Mouse (Mus musculus) bone marrow macrophage, adult 2 months (primary cell): ENCODE measurements around the gene Cyth1. TPM values are rescaled to one million over a fixed set of nuclear protein-coding genes. Genes with fewer than 3 reads are reported as not detected.

Experiments used
- H3K27ac ChIP-seq: 2 replicates; pipeline ENCODE4 v1.5.1; 2012; ENCODE audit warnings: low read depth, low read length; ENCODE audit not compliant: insufficient read depth
- H3K4me1 ChIP-seq: 2 replicates; pipeline ENCODE4 v1.6.1; 2012; ENCODE audit warnings: low read length; ENCODE audit not compliant: control insufficient read depth, insufficient read depth
- H3K4me3 ChIP-seq: 2 replicates; pipeline ENCODE4 v1.5.1; 2012; ENCODE audit warnings: mild to moderate bottlenecking, low read length, moderate library complexity; ENCODE audit not compliant: insufficient read depth
- CTCF ChIP-seq: IDR thresholded peaks from 2 replicates; pipeline ENCODE4 v1.5.1; 2012; ENCODE audit warnings: low read depth, mild to moderate bottlenecking, low read length, moderate library complexity
- POLR2A ChIP-seq: IDR thresholded peaks from 2 replicates; pipeline ENCODE4 v1.6.1; 2012; ENCODE audit warnings: mild to moderate bottlenecking, low read depth, low read length, borderline replicate concordance
- polyA plus RNA-seq: library from polyadenylated mRNA; stranded (reverse); fragments of >200 nt; gene quantifications from 2 replicates; pipeline ENCODE4 v1.2.4, GENCODE M21; 2012; ENCODE audit not compliant: missing spikeins, insufficient read depth, insufficient read length

Cyth1 gene
- polyA plus RNA-seq, 1 experiment, result 47.2 TPM

DNA sequence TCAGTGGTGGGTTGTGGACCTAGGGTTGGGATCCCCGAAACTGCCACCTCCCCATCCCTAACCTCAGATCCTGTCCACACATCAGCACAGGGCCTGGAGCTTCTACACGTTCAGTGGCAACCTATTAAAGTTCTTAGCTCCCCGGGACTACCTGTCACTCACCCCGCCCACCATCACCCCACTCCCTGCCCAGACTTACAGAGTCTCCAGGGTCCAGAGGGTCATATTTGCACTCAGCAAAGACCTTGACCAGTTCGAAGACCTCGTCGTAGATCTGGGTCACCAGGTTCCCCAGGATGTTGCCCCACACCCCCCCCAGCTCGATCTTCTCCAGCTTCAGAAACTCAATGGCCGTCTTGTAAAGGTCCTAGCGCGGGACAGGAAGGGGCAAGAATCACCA is 126.8 kb downstream of the Cyth1 start:
- Histone ChIP-seq H3K27ac (no peak overlapping the region), H3K4me1 (no peaks in the 10 kb centered on the region), H3K4me3 (no peak overlapping the region)
- no peak for TF ChIP-seq CTCF
- TF ChIP-seq POLR2A, result no peak

DNA sequence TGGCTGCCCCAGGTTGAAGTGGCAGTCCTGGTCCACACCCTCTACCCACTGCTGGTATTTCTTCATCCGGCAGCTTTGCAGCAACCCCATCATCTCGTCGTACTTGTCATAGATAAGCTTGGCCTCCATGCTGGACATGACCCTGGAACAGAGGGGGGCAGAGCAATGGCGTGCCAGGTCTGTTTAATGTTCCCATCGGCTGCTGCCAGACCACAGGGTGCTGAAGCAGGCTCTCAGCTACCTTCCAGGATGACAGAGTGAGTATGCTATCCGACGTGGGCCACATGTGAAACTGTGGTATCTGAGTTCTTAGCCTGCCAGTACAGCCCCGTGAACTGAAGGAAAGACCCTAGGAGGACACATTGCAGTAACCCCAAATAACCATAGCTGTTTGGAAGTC is 129.6 kb downstream of the Cyth1 start:
- TF ChIP-seq CTCF, result no peak
- TF ChIP-seq POLR2A, result no peak
- Histone ChIP-seq H3K27ac (no peak overlapping the region), H3K4me3 (no peak overlapping the region), H3K4me1 (no peaks in the 10 kb centered on the region)

DNA sequence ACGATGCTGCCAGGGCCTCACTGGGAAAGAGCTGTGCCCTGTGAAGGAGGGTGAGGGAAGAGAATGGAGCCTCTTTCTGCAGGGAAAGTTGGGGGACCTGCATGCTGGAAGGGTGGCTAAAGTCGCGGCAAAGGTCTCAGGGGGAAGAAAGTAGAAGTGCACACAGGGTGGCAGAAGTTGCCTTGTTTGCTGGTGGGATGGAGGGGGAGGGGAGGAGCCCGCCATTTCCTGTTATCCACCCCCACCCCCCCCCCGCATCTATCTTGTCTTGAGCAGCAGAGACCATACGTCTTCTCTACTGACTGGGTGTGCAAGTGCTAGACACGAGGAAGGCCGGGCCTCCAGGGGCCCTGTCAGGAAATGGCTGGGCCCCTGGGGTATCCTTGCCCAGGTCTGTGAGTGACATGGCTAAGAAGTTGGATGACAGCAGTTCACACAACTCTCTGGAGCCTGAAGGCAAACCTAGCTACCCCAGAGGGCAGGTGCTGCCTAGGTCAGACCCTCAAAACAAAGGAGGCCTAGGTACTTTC is 133.7 kb downstream of the Cyth1 start:
- TF ChIP-seq POLR2A, result no peak
- no peak for TF ChIP-seq CTCF
- no peak overlapping the region for H3K27ac ChIP-seq
- H3K4me1 ChIP-seq, result no peaks in the 10 kb centered on the region; the same call in 1 of the 2 replicates
- no peak overlapping the region for H3K4me3 ChIP-seq

DNA sequence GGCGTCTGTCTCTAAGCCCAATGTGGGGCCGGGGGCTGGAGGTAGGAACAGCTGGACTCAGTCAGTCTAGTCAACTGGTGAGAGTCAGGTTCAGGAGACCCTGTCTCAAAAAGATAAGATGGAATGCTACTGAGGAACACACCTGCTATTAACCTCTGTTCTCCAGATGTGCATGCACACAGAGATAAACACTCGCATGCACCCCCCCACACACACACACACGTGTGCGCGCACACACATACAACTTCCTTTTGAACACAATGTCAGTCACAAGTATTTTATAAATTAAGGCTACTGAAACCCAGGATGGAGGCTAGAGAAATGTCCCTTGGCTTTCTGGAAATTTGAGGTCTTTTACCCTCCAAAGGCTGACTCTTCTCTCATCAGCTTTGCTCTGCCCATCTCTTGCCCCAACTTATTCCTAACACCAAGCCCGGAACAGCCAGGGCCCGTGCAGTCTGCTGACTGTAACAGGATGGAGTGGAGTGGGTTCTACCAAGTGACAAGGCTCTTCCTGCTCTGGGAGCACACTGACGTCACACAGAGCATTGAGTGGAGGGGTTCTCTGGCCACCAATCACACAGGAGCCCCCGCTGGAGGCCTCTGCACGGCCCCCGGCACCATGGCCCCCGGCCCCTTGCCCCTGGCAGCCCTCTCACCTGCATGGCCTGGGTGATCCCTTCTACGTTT is 134.7 kb downstream of the Cyth1 start:
- TF ChIP-seq POLR2A (no peak), CTCF (no peak)
- peaks cover 9% of the 10 kb centered on the region for H3K4me1 ChIP-seq
- H3K27ac ChIP-seq, result no peak overlapping the region
- no peak overlapping the region for H3K4me3 ChIP-seq

DNA sequence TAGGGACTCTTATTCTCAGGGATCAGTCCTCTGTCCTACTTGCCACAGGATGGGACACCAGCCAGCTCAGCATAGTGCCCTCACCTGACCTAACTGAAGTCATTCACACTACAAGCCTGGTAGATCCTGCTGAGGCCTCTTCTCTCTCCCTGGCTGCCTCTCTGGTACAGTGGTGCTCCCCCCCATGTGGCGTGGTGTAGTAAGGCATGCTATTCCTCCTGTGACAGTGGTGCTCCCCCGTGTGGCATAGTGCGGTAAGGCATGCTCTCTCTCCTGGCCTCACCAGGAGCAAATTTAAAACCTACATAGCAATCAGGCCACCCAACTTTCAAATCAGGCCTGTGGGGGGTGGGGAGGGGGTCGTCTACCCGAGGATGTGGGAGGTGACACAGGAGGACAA is 144.4 kb downstream of the Cyth1 start:
- Histone ChIP-seq H3K4me3 (no peak overlapping the region), H3K27ac (no peak overlapping the region), H3K4me1 (peaks cover 25% of the 10 kb centered on the region)
- TF ChIP-seq CTCF (peak; percentile 82), POLR2A (no peak)

DNA sequence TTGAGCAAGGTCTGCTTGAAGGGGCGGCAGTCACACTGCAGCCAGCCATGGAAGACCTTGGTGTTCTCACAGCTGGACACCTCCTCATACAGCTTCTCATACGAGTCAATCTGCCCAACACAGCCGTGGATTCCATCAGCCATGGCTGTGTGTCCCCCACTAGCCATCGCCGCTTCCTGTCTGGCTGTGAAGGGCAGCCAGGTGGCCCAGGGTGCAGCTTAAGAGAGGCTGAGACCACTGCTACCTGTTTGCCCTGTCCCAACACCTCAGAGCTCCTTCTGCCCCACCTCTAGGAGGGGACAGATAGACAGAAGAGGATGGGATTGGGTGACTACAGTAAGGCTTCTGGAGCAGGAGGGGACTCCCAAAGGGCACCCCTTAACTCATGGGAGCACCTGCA is 145.0 kb downstream of the Cyth1 start:
- H3K27ac ChIP-seq, result no peak overlapping the region
- peaks cover 18% of the 10 kb centered on the region for H3K4me1 ChIP-seq
- TF ChIP-seq CTCF (no peak), POLR2A (no peak)
- no peak overlapping the region for H3K4me3 ChIP-seq

DNA sequence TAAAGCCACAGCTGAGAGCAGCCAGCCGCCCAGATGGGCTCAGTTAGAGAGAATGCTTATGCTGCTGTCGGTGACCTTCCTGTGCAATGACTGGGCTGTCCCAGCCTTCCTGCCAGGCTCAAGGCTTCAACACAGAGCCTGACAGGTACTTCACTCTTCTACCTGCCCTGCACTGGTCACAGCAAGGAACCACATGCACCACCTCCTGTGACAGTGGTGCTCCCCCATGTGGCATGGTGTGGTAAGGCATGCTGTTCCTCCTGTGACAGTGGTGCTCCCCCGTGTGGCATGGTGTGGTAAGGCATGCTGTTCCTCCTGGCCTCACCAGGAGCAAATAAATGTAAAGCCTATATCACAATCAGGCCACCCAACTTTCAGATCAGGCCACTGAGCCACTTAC is 145.6 kb downstream of the Cyth1 start:
- TF ChIP-seq POLR2A, result no peak
- peak; percentile 99 for TF ChIP-seq CTCF
- Histone ChIP-seq H3K4me1 (peaks cover 15% of the 10 kb centered on the region), H3K4me3 (no peak overlapping the region), H3K27ac (no peak overlapping the region)

DNA sequence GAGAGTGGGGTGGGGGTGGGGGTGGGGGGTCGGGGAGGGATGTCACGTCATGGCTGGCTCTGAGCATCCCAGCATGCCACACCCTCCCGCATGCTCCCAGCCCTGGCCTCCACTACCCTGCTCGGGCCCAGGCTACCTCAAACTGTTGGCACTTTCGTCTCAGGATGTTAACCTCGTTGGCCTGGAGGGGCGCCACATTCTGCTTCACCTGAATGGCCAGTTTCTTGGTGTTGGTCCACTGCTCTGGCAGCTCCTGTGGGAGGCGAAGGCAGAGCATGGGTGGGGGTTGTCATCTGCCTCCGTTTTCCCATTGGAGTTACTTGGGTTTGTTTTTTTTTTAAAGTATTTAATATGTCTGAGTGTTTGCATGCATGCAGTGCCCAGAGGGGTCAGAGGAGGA is 147.3 kb downstream of the Cyth1 start:
- no peak overlapping the region for H3K27ac ChIP-seq
- no peaks in the 10 kb centered on the region for H3K4me1 ChIP-seq
- TF ChIP-seq CTCF (no peak), POLR2A (no peak)
- H3K4me3 ChIP-seq, result no peak overlapping the region

DNA sequence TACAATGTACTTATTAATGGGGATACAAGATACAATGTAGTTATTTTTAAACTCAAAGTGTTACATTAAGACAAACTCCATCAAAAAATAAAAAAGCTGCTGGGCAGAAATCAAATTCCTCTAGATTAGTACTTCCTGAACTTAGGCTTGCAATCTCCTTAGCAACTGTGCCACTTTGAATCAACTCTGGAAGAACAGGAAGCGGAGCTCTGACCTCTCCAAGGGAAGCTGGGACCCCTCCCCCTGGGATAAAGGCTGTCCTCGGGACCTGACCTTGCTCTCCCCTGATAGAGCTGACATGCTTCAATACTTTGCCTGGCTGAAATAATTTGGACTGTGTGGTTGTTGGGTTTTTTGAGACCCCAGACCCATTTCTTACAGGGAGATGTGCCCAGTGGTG is 151.7 kb downstream of the Cyth1 start:
- H3K27ac ChIP-seq, result no peak overlapping the region
- peaks cover 7% of the 10 kb centered on the region for H3K4me1 ChIP-seq
- TF ChIP-seq CTCF (no peak), POLR2A (no peak)
- H3K4me3 ChIP-seq, result no peak overlapping the region

DNA sequence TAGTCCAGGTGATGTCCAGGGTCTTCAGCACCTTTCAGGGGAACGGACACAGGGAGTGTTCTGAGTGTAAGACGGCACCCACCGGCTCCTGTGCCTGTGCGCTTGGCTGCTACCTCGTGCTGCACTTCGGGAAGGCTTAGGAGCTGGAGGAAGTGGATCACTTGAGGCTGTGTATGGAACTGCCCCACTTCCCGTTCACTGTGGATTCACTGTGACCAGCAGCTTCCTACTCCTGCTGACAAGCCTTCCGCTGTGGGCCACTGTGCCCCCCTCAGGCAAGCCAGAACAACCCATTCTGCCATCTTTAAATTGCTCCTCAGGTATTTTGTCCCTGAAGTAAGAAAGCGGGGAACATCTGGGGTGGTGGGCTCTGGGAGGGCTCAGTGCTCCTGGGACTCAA is 153.4 kb downstream of the Cyth1 start:
- Histone ChIP-seq H3K27ac (no peak overlapping the region), H3K4me3 (no peak overlapping the region), H3K4me1 (peaks cover 7% of the 10 kb centered on the region)
- TF ChIP-seq CTCF (no peak), POLR2A (no peak)
